Mouse (Mus musculus): ENCODE data around the gene Dmrtb1.

Dmrtb1 gene

GRCm38 (mm10) chr4:107684130-107684529 is at the start of gene Dmrtb1:
Gene Dmrtb1 (minus strand): TSS chr4:107684230.
- DNase-seq (ENCODE audit: low read depth, low spot score) = no peak

- DNase-seq (ENCODE audit: low read depth, low spot score) = no peak
Observed at GRCm38 (mm10) chr4:107733603-107734002, 49.6 kb upstream of the Dmrtb1 start.

- DNase-seq (ENCODE audit: low read depth, low spot score) = no peak
Observed at GRCm38 (mm10) chr4:107732624-107733023, 48.6 kb upstream of the Dmrtb1 start.

GRCm38 (mm10) chr4:107732182-107732581 is 48.2 kb upstream of the Dmrtb1 start:
- DNase-seq (ENCODE audit: low read depth, low spot score) = peak; percentile 27

- no peak for DNase-seq (ENCODE audit: low read depth, low spot score)
Observed at GRCm38 (mm10) chr4:107731088-107731465, 47.0 kb upstream of the Dmrtb1 start.

GRCm38 (mm10) chr4:107730391-107731087 is 46.5 kb upstream of the Dmrtb1 start:
- no peak for DNase-seq (ENCODE audit: low read depth, low spot score)

- no peak for DNase-seq (ENCODE audit: low read depth, low spot score)
Observed at GRCm38 (mm10) chr4:107725432-107725831, 41.4 kb upstream of the Dmrtb1 start.

GRCm38 (mm10) chr4:107720043-107720830 is 36.2 kb upstream of the Dmrtb1 start:
- DNase-seq (ENCODE audit: low read depth, low spot score) = no peak

- no peak for DNase-seq (ENCODE audit: low read depth, low spot score)
Observed at GRCm38 (mm10) chr4:107719161-107719560, 35.1 kb upstream of the Dmrtb1 start.

- DNase-seq (ENCODE audit: low read depth, low spot score) = no peak
Observed at GRCm38 (mm10) chr4:107718720-107719119, 34.7 kb upstream of the Dmrtb1 start.

GRCm38 (mm10) chr4:107717718-107718313 is 33.8 kb upstream of the Dmrtb1 start:
- no peak for DNase-seq (ENCODE audit: low read depth, low spot score)

GRCm38 (mm10) chr4:107716754-107717299 is 32.8 kb upstream of the Dmrtb1 start:
- DNase-seq (ENCODE audit: low read depth, low spot score) = no peak

GRCm38 (mm10) chr4:107706884-107707283 is 22.9 kb upstream of the Dmrtb1 start:
- DNase-seq (ENCODE audit: low read depth, low spot score) = no peak

GRCm38 (mm10) chr4:107704185-107704584 is 20.2 kb upstream of the Dmrtb1 start:
- peak; percentile 56 for DNase-seq (ENCODE audit: low read depth, low spot score)

GRCm38 (mm10) chr4:107701679-107702078 is 17.6 kb upstream of the Dmrtb1 start:
- no peak for DNase-seq (ENCODE audit: low read depth, low spot score)

- peak; percentile 78 for DNase-seq (ENCODE audit: low read depth, low spot score)
Observed at GRCm38 (mm10) chr4:107701116-107701515, 17.1 kb upstream of the Dmrtb1 start.

- no peak for DNase-seq (ENCODE audit: low read depth, low spot score)
Observed at GRCm38 (mm10) chr4:107699271-107699670, 15.2 kb upstream of the Dmrtb1 start.

GRCm38 (mm10) chr4:107693816-107694215 is 9.8 kb upstream of the Dmrtb1 start:
- DNase-seq (ENCODE audit: low read depth, low spot score) = no peak

- DNase-seq (ENCODE audit: low read depth, low spot score) = no peak
Observed at GRCm38 (mm10) chr4:107688213-107688612, 4.2 kb upstream of the Dmrtb1 start.

- DNase-seq (ENCODE audit: low read depth, low spot score) = no peak
Observed at GRCm38 (mm10) chr4:107687127-107687526, 3.1 kb upstream of the Dmrtb1 start.

- no peak for DNase-seq (ENCODE audit: low read depth, low spot score)
Observed at GRCm38 (mm10) chr4:107683006-107683756, 849 bp downstream of the Dmrtb1 start.
